In genomic region chr10:58560521-58560920, GRCm38 (mm10) we compare ENCODE assay signal across 11 mouse cellular contexts.
"Had no signal": no experiment of that assay in that cellular context is flagged by ENCODE, and none has a peak within 500 bp of the region (broad histone marks: within the 10 kb centered on the region; RNA-seq: fewer than 3 reads in every experiment).

No protein-coding gene starts in this region.

- H3K9ac ChIP-seq: liver, embryonic 15.5 days; neural tube, embryonic 15.5 days had no signal

- DNase-seq: spleen, adult 18-20 months; thymus, adult 18-20 months; thymus, postnatal 14 days had no signal

- H3K9me3 ChIP-seq: limb, embryonic 10.5 days; liver, embryonic 15.5 days; midbrain, embryonic 10.5 days; neural tube, embryonic 15.5 days had no signal

- H3K4me3 ChIP-seq: layer of hippocampus, adult 2 months; limb, embryonic 10.5 days; liver, embryonic 15.5 days; midbrain, embryonic 10.5 days; myocyte; neural tube, embryonic 15.5 days had no signal

- H3K36me3 ChIP-seq: limb, embryonic 10.5 days; liver, embryonic 15.5 days; neural tube, embryonic 15.5 days had no signal

- H3K27ac ChIP-seq: hindbrain, postnatal 0 days; layer of hippocampus, adult 2 months; limb, embryonic 10.5 days; liver, embryonic 15.5 days; midbrain, embryonic 10.5 days; neural tube, embryonic 15.5 days had no signal

- H3K27me3 ChIP-seq: liver, embryonic 15.5 days; neural tube, embryonic 15.5 days had no signal

- H3K4me2 ChIP-seq: liver, embryonic 11.5 days; liver, embryonic 15.5 days; neural tube, embryonic 15.5 days had no signal

- H3K4me1 ChIP-seq: limb, embryonic 10.5 days; liver, embryonic 15.5 days; midbrain, embryonic 10.5 days had no signal
